Mouse (Mus musculus): ENCODE results near the gene Gm10570. TPM values are rescaled to one million over a fixed set of nuclear protein-coding genes. Genes with fewer than 3 reads are reported as not detected.
A peak's percentile ranks its signal among the peaks of the same experiment; 100 is the strongest.

Gene Gm10570
- total RNA-seq, 2 experiments from 2014 or later: 0.80 to 1.7 TPM

DNA sequence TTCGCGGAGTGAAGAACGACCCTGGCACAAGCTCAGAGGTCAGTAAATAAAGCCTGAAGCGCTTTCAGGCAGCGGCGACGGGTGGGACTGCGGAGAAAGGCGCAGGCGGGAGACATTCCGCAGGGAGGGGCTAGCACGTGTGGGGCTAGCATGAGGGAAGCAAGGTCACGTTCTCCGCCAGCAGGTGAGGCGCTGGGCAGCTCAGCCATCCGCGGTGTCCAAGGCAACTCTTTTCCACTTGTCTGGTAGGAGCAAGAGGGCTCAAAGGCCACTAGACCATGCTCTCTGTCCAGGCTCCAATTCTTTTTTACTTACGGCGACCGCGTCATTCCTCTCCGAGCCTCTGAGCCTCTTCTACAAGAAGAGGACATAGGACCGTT lies 633 bp downstream of the Gm10570 start:
- peak; percentile 49 to 65 for DNase-seq (ENCODE audit: low spot score in 2 of 2)
- intact Hi-C loops (cut with DNase I): no loop called here

DNA sequence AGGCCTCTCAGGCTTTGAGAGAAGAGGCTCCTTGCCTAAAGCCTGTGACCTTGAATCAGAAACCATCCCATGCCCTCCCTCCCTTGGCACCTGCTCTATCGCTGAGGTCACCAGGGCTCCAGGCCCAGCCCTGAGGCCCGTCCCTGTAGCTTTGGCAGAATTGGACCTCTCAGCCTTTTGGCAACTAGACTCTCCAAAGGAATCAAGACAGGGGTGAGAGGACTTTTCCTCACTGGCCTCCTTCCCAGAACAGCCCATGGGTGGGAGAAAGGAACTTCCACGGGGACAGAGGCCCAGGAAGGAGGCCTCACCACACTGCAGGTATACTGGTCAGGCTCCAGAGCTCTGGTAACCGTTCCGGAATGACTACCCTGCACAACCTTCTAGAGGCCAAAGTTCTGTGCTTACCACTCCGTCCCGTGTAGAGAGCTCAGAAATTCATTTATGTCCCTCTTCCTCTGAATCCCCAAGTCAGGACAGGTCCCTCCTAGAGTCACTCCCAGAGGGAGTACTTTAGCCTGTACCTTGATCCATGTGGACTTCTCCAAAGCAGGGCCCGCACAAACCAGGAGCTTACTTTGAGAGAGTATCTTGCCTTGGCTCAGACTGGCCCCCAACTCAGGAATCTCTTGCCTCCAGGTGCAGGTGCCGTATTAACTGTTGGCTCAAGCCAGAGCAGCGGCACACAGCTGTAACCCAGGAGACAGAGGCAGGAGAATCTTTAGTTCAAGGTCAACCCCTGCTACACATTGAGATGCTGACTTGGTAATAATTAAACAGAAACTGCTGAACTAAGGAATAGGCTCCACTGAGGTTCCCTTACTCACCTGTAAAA lies 1.5 kb downstream of the Gm10570 start:
- intact Hi-C loops (cut with DNase I): no loop called here

DNA sequence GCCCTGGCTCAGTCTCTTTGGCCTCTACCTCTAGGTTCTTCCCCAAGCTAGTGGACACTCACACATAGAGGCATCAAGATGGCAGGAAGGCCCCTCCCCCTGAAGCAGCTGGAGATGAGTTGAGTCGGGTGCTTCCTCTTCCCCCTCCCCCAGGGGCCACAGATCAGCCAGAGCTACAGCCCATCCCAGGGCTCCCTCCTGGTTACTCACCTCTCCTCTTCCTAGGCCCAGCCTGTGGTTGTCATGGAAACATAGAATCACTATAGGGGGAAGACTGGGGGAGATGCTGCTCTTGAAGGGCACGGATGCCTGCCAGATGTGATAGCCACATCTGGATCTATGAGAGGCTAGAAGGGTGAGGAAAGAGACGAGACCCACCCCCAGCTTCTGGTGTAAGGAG lies 3.7 kb downstream of the Gm10570 start:
- intact Hi-C loops (cut with DNase I): no loop called here
- DNase-seq (ENCODE audit: low spot score in 2 of 2): no peak

More for the DNA sequence above, 1.5 kb downstream of the Gm10570 start:
- no peak for DNase-seq (ENCODE audit: low spot score in 2 of 2)

DNA sequence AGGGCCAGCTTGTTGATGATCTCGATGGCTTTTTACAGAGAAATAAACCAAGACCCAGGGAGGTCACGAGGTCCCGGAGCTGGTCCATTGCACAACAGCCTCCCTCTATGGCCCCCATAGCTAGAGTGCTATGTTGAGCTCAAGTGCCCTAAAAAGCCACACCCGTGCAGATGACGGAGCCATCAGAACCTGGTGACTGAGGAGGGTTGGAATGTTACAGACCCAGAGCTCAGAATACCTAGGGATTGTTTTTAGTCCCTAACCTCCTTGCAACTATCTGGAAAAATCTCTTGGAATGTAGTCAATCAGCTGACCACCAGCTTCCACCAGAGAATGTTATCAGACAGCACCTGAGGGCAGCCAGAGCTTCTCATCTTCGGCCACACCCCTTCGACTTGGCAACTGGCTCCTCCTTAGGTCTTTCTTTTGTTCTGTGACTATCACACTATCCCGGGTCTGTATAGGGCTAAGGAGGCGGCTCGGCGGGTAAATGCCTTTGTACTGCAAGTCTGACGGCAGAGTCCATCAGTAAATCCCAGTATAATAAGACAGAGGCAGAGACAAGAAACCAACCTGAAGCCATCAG lies 6.1 kb downstream of the Gm10570 start:
- intact Hi-C loops (cut with DNase I): no loop called here
- DNase-seq (ENCODE audit: low spot score in 2 of 2): no peak

DNA sequence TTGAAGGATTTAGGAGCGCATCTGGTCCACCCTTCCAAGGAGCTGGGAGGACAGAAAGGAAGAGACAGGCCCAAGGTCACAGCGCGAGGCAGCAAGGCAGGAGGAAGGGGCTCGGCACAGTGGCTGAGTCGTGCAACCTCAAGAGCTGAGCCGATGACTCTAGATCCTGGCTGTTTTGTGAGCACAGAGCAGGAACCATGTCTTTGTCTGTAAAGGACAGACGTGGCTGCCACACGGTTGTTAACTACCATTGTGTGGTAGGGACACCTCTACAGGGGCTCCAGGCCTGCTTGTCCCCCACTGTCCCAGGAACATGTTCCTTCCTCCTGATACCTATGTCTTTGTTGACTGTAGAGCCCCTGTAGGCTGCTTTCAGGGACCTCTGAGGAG lies 8.8 kb downstream of the Gm10570 start:
- intact Hi-C loops (cut with DNase I): no loop called here

DNA sequence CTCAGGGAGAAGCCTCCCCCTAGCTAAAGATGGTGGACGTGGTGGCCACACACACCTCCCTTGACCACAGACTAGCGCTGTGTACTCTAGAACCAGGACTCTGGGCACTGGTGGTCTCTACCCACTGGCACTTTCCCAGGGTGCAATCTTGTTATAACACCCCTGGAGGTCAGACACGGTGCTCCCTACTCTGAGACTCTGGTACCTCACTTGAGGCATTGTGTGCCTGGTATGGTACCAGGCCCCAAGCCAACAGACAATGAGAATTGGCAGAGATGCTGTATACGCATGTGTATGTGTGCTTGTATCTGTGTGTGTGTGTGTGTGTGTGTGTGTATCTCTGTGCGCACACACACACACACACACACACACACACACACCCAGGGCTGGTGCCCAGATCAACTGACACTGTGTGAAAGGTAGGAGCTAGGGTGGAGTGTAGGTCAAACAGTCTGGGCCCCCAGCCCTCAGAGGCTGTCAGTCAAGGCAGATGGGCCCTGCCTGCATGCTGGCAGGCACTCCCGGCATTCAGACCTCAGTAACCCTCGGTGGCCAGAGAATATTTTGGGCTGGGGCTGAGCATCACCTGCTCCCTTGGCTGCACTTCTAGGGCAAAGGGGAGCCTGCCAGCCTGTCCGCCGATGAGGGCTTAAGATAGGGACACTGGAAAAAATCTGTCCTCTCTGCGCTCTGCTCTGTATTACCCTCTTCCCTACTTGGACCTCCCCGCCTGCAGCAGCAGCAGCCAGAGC lies 9.4 kb downstream of the Gm10570 start:
- DNase-seq (ENCODE audit: low spot score in 2 of 2): no peak
- intact Hi-C loops (cut with DNase I): no loop called here

More for the DNA sequence above, 8.8 kb downstream of the Gm10570 start:
- DNase-seq (ENCODE audit: low spot score in 2 of 2): no peak

DNA sequence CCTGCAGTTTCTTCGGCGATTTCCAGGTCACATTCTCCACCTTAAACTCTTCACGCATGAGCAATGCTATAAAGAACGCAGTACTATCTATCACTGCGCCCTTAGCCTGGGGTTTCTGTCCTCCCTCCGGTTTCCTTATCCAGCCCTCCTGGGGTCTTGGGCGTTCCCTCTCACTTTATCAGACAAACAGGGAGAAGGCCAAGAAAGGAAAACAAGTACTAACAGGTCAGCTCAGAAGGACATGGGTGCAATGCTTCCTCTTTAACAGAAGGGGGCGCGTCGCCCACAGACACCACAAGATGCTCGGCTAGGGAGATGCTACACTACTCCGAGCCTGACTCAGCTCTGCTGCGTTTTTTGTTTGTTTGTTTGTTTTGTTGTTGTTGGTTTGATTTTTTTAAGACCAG lies 11.3 kb downstream of the Gm10570 start:
- intact Hi-C loops (cut with DNase I): no loop called here
- DNase-seq (ENCODE audit: low spot score in 2 of 2): no peak

DNA sequence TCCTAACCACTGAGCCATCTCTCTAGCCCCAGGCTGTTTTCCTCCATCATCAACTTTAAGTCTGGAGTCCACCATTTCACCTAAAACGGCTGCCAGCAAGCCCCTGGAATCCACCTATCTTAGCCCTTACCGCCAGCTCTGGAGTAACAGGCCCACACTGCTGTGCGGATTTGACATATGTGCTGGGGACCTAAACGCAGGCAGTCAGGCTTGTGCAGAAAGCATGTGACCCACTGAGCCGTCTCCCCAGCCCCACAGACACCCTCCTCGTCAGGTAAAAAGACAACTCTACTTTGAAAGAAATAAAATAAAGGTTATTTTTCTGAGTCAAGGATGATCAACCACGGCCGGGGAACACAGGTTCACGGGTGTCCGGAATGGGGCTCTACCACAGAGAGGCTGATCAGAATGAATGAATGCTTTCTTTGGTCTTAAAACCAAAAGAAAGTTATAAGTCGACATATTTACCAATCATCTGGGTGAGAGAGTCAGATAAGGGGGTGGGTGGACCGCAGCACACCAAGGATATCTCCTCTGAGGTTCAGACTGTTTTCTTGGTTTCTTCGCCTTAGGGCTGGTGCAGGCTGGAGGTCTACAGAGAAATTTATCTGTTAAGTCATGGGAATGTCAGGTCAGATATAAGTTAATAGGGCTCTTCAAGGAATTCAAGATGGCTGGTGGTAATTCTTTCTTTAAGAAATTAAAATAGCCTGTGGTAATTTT lies 12.1 kb downstream of the Gm10570 start:
- DNase-seq (ENCODE audit: low spot score in 2 of 2): no peak
- intact Hi-C loops (cut with DNase I): no loop called here

DNA sequence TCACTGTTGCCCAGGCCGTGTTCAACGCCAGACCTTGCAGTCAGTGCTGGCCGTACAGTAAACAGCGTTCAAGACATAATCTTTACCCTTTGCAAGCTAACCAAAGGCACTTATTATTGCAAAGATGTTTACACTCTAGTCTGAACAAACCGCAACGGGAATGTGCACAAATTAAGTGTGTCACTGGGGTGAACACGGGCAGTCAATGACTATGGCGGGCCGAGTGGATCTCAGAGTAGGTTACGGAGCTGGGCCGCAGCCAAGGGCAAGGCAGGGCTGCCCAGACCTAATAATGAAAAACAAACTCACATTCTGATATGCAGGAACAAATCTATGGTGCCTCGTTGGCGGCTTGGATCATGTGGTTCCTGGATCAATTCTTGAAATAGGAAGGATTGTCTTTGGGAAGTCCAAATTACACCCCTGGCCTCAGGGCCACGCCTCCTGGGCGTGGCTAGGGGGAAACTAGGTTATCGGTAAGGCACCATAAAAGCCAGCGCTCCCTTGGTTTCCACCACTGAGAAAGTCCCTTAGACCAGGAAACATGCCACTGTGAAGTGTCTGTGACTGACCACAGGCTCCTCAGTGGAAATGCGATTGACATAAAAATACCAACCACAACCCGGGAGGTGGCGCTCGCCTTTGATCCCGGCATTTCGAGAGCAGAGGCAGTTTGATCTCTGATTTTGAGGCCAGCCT lies 13.3 kb downstream of the Gm10570 start:
- intact Hi-C loops (cut with DNase I): no loop called here
- DNase-seq (ENCODE audit: low spot score in 2 of 2): no peak

DNA sequence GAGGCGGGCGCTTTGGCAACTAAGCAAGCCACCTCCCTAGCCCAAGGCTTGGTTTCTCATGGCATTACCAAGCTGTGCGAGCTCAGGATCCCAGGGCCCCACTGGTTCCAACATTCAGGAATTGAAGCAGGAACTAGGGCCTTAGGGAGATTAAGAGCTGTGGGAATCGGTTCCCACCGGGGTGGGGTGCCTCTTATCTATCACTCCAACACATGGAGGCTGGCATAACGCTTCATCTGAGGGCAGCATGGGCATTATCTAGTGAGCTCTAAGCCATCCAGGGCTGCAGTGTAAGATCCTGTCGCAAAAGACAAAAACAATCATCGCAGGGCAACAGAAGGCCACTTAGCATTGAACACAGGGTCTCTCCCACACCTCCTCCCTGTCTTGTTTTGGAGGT lies 14.0 kb downstream of the Gm10570 start:
- no peak for DNase-seq (ENCODE audit: low spot score in 2 of 2)
- intact Hi-C loops (cut with DNase I): no loop called here

DNA sequence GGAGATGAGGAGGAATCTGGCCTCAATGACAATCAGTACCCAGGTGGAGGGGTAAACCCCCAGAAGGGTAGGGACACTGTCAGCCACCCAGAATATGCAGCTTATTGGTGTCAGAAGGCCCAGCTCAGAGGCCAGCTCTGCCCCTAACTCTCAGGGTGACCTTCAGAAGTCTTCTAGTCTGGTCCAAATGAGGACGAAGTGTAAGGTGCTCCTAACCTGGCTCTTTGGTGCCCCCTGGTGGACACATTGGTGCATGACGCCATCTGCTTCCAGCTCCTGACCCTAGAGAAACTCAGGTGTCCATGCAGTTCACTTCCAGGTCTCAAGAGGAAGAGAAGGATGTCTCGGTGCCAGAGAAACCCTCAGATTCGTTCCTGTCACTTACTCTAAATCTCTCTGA lies 16.2 kb downstream of the Gm10570 start:
- intact Hi-C loops (cut with DNase I): loop anchor here (1.0 to 2.0 kb wide), 2 partner anchors 28 to 93 kb away; no protein-coding TSS in a partner anchor
- DNase-seq (ENCODE audit: low spot score in 2 of 2): peak; percentile 63 to 71

DNA sequence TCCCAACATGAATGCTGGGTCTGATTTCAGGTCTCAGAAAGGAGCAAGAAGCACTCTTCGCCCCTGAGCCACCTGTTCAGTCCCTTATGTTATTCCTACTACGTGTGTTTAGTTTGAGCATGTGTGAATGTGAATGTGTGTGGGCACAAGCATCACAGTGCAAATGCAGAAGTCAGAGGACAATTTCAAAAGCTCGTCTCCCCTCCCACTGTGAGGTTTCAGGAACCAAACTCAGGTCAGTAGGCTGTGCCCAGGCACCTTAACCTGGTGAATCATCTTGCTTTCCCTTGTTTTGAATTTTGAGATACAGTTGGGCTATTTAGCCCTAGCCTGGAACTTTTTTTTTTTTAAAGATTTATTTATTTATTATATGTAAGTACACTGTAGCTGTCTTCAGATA lies 18.6 kb downstream of the Gm10570 start:
- DNase-seq (ENCODE audit: low spot score in 2 of 2): no peak
- intact Hi-C loops (cut with DNase I): no loop called here

DNA sequence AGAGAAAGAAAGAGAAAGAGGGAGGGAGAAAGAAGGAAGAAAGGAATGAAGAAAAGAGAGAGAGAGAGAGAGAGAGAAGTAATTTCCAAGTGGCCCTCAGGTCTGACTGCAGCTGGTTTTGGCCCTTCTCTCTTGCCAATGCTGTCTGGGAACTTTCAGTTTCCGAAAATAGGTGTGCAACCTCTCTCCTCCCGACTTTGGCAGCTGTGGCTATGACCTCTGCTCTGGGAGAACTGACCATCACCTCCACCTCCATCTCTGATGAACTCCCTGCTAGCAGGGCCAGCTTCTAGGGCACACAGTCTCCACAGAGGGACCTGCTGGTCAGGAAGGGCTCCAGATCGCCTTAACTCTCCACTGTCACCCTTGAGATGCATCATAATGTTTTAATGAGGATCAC lies 21.9 kb downstream of the Gm10570 start:
- no peak for DNase-seq (ENCODE audit: low spot score in 2 of 2)
- intact Hi-C loops (cut with DNase I): no loop called here

DNA sequence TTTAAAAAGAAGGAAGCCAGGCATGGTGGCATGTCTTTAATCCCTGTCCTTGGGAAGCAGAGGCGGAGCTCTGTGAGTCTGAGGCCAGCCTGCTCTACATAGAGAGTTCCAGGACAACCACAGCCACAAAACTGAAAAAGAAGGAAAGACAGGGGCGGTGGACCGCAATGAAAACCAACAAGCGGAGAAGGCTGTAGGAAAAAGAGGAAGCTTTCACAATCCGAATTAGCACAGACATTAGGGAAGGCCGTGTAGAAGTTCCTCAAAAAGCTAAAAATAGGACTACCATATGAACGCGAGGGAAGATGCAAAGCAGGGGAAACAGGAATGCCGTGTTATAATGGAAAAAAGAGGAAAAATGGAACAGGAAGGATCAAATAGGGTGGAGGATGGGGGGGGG lies 24.6 kb downstream of the Gm10570 start:
- DNase-seq (ENCODE audit: low spot score in 2 of 2): no peak
- intact Hi-C loops (cut with DNase I): no loop called here

DNA sequence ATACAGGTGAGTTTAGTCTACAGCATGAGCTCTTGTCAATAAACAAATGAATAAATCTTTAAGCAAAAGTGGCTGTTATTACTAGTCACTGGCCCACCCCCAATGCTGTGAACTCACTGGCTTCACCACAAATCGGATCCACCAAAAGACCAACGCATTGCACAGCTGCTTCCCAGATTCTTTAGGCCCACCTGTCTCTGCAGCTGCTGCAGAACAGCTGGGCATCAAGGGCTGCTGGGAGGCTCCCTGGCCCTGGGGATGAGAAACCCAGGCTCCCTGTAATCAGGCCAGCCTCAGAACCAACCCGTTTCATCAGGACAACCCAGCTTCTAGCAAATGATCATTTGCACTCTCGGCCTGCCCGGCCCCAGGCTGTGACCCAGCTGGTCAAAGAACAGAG lies 25.6 kb downstream of the Gm10570 start:
- no peak for DNase-seq (ENCODE audit: low spot score in 2 of 2)
- intact Hi-C loops (cut with DNase I): no loop called here

DNA sequence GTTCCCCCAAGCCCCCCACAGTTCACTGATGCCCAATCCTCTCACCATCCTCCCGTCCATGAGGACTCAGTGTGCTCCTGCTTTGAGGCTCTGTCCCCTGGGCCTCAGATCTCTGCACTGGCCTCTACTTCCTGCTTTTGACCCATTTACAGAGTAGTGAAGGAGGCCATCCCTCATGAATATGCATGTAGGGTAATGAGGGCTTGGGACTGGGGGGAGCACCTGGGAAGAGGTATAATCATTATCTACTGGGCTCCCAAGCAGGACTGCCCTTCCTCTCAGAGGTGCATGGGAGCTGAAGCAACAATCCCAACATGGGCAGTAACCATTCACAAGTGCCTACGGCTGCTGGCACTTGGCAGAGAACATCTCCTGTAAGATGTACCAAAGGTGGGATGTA lies 29.4 kb downstream of the Gm10570 start, which contains the start of gene Serinc2:
Gene Serinc2 (minus strand): TSS at position 101 of the 400 bp plus-strand sequence.
- intact Hi-C loops (cut with DNase I): no loop called here
- no peak for DNase-seq (ENCODE audit: low spot score in 2 of 2)

DNA sequence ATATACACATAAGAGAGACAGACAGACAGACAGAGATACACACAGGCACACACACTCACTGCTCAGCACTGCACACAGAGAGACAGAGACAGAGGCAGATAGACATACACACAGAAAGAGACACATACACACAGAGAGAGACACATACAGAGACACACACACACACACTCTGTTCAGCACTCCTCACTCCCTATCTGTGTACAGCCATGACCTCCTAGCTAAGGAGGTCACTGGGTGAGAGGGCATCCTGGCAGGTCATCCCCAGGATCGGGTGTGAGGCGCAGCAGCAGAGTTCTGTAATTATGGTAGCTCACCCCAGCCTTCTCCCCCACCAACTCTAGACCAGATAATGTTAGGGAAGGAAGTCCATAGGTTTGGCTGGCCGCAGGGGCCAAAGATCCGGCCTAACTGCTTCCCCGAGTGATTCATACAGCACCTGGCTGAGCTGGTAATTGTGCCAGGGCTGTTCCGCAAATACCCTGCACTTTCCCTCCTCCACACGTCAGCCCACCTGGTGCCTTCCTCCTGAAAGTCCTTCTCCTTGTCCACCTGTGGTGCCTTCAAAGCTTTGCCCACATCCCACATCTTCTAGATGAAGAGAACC lies 31.8 kb downstream of the Gm10570 start:
- intact Hi-C loops (cut with DNase I): no loop called here
- DNase-seq (ENCODE audit: low spot score in 2 of 2): no peak

DNA sequence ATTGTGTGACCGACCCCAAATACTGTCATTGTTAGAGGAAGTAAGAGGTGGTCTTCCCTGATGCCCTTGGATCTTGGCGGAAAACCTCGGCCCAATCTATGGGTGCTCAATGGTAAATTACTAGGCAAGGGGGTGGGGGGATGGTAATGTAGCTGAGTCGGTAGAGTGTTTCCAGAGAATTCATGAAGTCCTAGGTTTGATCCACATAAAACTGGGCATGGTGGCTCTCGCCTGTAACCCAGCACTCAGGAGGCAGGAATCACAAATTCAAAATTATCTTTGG lies 32.7 kb downstream of the Gm10570 start:
- intact Hi-C loops (cut with DNase I): no loop called here
- no peak for DNase-seq (ENCODE audit: low spot score in 2 of 2)
